Mouse (Mus musculus): ENCODE results near the gene Btbd3. TPM values are rescaled to one million over a fixed set of nuclear protein-coding genes. Genes with fewer than 3 reads are reported as not detected.
"Not testable (repeated sequence)": the region's sequence is repeated elsewhere in the genome, so short reads cannot be mapped to it uniquely, and the experiment has no call there.

The Btbd3 gene
- polyA plus RNA-seq, 1 experiment, result 1.6 TPM

GRCm38 (mm10) chr2:138294286-138294685, 37.9 kb downstream of the Btbd3 start:
- no peaks in the 10 kb centered on the region for H3K36me3 ChIP-seq (ENCODE audit: control insufficient read depth, insufficient read depth, low read length)
- H3K4me3 ChIP-seq (ENCODE audit: control insufficient read depth, low read depth, low read length), result no peak overlapping the region
- no peak overlapping the region for H3K27ac ChIP-seq (ENCODE audit: control insufficient read depth, insufficient read depth, low read depth, low read length)
- no peak for TF ChIP-seq POLR2A (IDR thresholded peaks at IDR 0.05; ENCODE audit: control insufficient read depth, low read depth, low read length)
- TF ChIP-seq CTCF (IDR thresholded peaks at IDR 0.05; ENCODE audit: control insufficient read depth, insufficient read depth, insufficient replicate concordance, low read depth, low read length), result no peak
- no peaks in the 10 kb centered on the region for H3K27me3 ChIP-seq (ENCODE audit: control insufficient read depth, insufficient read depth, low read length)
- H3K4me1 ChIP-seq (ENCODE audit: control insufficient read depth, insufficient read depth, low read length), result no peaks in the 10 kb centered on the region

- H3K4me1 ChIP-seq (ENCODE audit: control insufficient read depth, insufficient read depth, low read length), result no peaks in the 10 kb centered on the region
- H3K27ac ChIP-seq (ENCODE audit: control insufficient read depth, insufficient read depth, low read depth, low read length), result no peak overlapping the region
- no peaks in the 10 kb centered on the region for H3K27me3 ChIP-seq (ENCODE audit: control insufficient read depth, insufficient read depth, low read length)
- no peaks in the 10 kb centered on the region for H3K36me3 ChIP-seq (ENCODE audit: control insufficient read depth, insufficient read depth, low read length)
- TF ChIP-seq CTCF (IDR thresholded peaks at IDR 0.05; ENCODE audit: control insufficient read depth, insufficient read depth, insufficient replicate concordance, low read depth, low read length) (no peak), POLR2A (IDR thresholded peaks at IDR 0.05; ENCODE audit: control insufficient read depth, low read depth, low read length) (no peak)
- no peak overlapping the region for H3K4me3 ChIP-seq (ENCODE audit: control insufficient read depth, low read depth, low read length)
Measured at GRCm38 (mm10) chr2:138306236-138306635, 49.9 kb downstream of the Btbd3 start.

GRCm38 (mm10) chr2:138315644-138316043, 59.3 kb downstream of the Btbd3 start:
- Histone ChIP-seq H3K27me3 (ENCODE audit: control insufficient read depth, insufficient read depth, low read length) (no peaks in the 10 kb centered on the region), H3K27ac (ENCODE audit: control insufficient read depth, insufficient read depth, low read depth, low read length) (no peak overlapping the region), H3K36me3 (ENCODE audit: control insufficient read depth, insufficient read depth, low read length) (no peaks in the 10 kb centered on the region), H3K4me1 (ENCODE audit: control insufficient read depth, insufficient read depth, low read length) (no peaks in the 10 kb centered on the region), H3K4me3 (ENCODE audit: control insufficient read depth, low read depth, low read length) (no peak overlapping the region)
- TF ChIP-seq CTCF (IDR thresholded peaks at IDR 0.05; ENCODE audit: control insufficient read depth, insufficient read depth, insufficient replicate concordance, low read depth, low read length), result no peak
- TF ChIP-seq POLR2A (IDR thresholded peaks at IDR 0.05; ENCODE audit: control insufficient read depth, low read depth, low read length), result no peak

- Histone ChIP-seq H3K27ac (ENCODE audit: control insufficient read depth, insufficient read depth, low read depth, low read length) (no peak overlapping the region), H3K4me3 (ENCODE audit: control insufficient read depth, low read depth, low read length) (no peak overlapping the region), H3K4me1 (ENCODE audit: control insufficient read depth, insufficient read depth, low read length) (no peaks in the 10 kb centered on the region), H3K36me3 (ENCODE audit: control insufficient read depth, insufficient read depth, low read length) (no peaks in the 10 kb centered on the region), H3K27me3 (ENCODE audit: control insufficient read depth, insufficient read depth, low read length) (no peaks in the 10 kb centered on the region)
- no peak for TF ChIP-seq POLR2A (IDR thresholded peaks at IDR 0.05; ENCODE audit: control insufficient read depth, low read depth, low read length)
- no peak for TF ChIP-seq CTCF (IDR thresholded peaks at IDR 0.05; ENCODE audit: control insufficient read depth, insufficient read depth, insufficient replicate concordance, low read depth, low read length)
Measured at GRCm38 (mm10) chr2:138320408-138320807, 64.0 kb downstream of the Btbd3 start.

GRCm38 (mm10) chr2:138321041-138321481, 64.7 kb downstream of the Btbd3 start:
- no peak overlapping the region for H3K27ac ChIP-seq (ENCODE audit: control insufficient read depth, insufficient read depth, low read depth, low read length)
- H3K36me3 ChIP-seq (ENCODE audit: control insufficient read depth, insufficient read depth, low read length), result no peaks in the 10 kb centered on the region
- H3K4me1 ChIP-seq (ENCODE audit: control insufficient read depth, insufficient read depth, low read length), result no peaks in the 10 kb centered on the region
- TF ChIP-seq CTCF (IDR thresholded peaks at IDR 0.05; ENCODE audit: control insufficient read depth, insufficient read depth, insufficient replicate concordance, low read depth, low read length) (no peak), POLR2A (IDR thresholded peaks at IDR 0.05; ENCODE audit: control insufficient read depth, low read depth, low read length) (no peak)
- H3K27me3 ChIP-seq (ENCODE audit: control insufficient read depth, insufficient read depth, low read length), result no peaks in the 10 kb centered on the region
- H3K4me3 ChIP-seq (ENCODE audit: control insufficient read depth, low read depth, low read length), result no peak overlapping the region

GRCm38 (mm10) chr2:138322270-138323114, 66.1 kb downstream of the Btbd3 start:
- Histone ChIP-seq H3K36me3 (ENCODE audit: control insufficient read depth, insufficient read depth, low read length) (no peaks in the 10 kb centered on the region), H3K4me1 (ENCODE audit: control insufficient read depth, insufficient read depth, low read length) (no peaks in the 10 kb centered on the region), H3K27ac (ENCODE audit: control insufficient read depth, insufficient read depth, low read depth, low read length) (no peak overlapping the region), H3K27me3 (ENCODE audit: control insufficient read depth, insufficient read depth, low read length) (no peaks in the 10 kb centered on the region), H3K4me3 (ENCODE audit: control insufficient read depth, low read depth, low read length) (no peak overlapping the region)
- TF ChIP-seq CTCF (IDR thresholded peaks at IDR 0.05; ENCODE audit: control insufficient read depth, insufficient read depth, insufficient replicate concordance, low read depth, low read length) (no peak), POLR2A (IDR thresholded peaks at IDR 0.05; ENCODE audit: control insufficient read depth, low read depth, low read length) (no peak)

- Histone ChIP-seq H3K27me3 (ENCODE audit: control insufficient read depth, insufficient read depth, low read length) (no peaks in the 10 kb centered on the region), H3K4me1 (ENCODE audit: control insufficient read depth, insufficient read depth, low read length) (no peaks in the 10 kb centered on the region), H3K36me3 (ENCODE audit: control insufficient read depth, insufficient read depth, low read length) (no peaks in the 10 kb centered on the region), H3K4me3 (ENCODE audit: control insufficient read depth, low read depth, low read length) (no peak overlapping the region), H3K27ac (ENCODE audit: control insufficient read depth, insufficient read depth, low read depth, low read length) (no peak overlapping the region)
- TF ChIP-seq CTCF (IDR thresholded peaks at IDR 0.05; ENCODE audit: control insufficient read depth, insufficient read depth, insufficient replicate concordance, low read depth, low read length) (no peak), POLR2A (IDR thresholded peaks at IDR 0.05; ENCODE audit: control insufficient read depth, low read depth, low read length) (no peak)
Measured at GRCm38 (mm10) chr2:138326367-138326766, 70.0 kb downstream of the Btbd3 start.

- H3K4me1 ChIP-seq (ENCODE audit: control insufficient read depth, insufficient read depth, low read length); H3K27ac ChIP-seq (ENCODE audit: control insufficient read depth, insufficient read depth, low read depth, low read length); H3K27me3 ChIP-seq (ENCODE audit: control insufficient read depth, insufficient read depth, low read length); H3K36me3 ChIP-seq (ENCODE audit: control insufficient read depth, insufficient read depth, low read length); H3K4me3 ChIP-seq (ENCODE audit: control insufficient read depth, low read depth, low read length): not testable (repeated sequence)
Measured at GRCm38 (mm10) chr2:138334198-138334597, 77.8 kb downstream of the Btbd3 start.
